Mouse (Mus musculus) testis, adult 2 months (tissue): ENCODE measurements around the gene Nadsyn1.

Source experiments
- CTCF ChIP-seq: fragments of 200-500 bp; IDR thresholded peaks from 2 replicates; pipeline ENCODE4 v1.5.1; 2012; ENCODE audit warnings: low read depth, mild to moderate bottlenecking, inconsistent platforms, low read length, moderate library complexity; ENCODE audit not compliant: control insufficient read depth, insufficient read depth, insufficient replicate concordance
- POLR2A ChIP-seq: fragments of 200-500 bp; IDR thresholded peaks from 2 replicates; pipeline ENCODE4 v1.6.1; 2012; ENCODE audit warnings: low read depth, mild to moderate bottlenecking, inconsistent platforms, low read length, moderate library complexity; ENCODE audit not compliant: control insufficient read depth

GRCm38 (mm10) chr7:143819201-143819600 lies 3.4 kb downstream of the Nadsyn1 start:
- TF ChIP-seq CTCF = no peak
- TF ChIP-seq POLR2A = no peak
